21 mouse cellular contexts compared by ENCODE assay signal in the genomic region with DNA sequence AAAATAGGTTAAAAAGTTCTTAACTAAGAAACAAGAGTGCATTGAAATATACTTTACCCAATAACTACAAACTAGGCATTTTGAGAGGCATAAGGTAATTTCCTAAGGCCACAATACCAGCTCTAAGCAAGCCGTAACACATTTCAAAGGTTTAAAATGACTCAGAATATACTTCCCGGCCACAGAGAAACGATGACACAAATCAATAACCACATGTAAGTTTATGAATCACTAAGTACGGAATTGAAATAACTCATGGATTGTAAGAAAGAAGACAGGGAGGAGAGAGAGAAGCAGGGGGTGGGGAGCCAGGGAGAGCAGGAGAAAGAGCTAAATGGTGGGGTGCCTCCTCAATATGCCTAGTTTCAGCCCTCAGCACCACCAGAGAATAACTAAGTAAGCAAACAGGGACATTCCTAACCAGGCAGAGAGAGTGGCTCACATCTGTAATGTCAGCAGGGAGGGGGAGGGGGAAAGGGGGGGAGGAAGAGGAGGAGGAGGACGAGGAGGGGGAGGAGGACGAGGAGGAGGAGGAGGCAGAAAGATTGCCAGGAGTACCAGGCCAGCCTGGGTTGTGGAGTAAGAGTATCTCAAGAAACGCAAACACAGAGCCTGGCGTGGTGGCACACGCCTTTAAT.
"Had no signal": no experiment of that assay in that cellular context is flagged by ENCODE, and none has a peak within 500 bp of the region (broad histone marks: within the 10 kb centered on the region; RNA-seq: fewer than 3 reads in every experiment).

No protein-coding gene starts in this region.

- H3K9me3 ChIP-seq: limb, embryonic 10.5 days; limb, embryonic 13.5 days; liver, embryonic 12.5 days; liver, embryonic 15.5 days; midbrain, embryonic 13.5 days had no signal

- H3K36me3 ChIP-seq: limb, embryonic 10.5 days; limb, embryonic 13.5 days; liver, embryonic 12.5 days; liver, embryonic 15.5 days; midbrain, embryonic 10.5 days; midbrain, embryonic 13.5 days; neural tube, embryonic 13.5 days had no signal

- H3K27ac ChIP-seq: kidney, postnatal 0 days; layer of hippocampus, adult 2 months; limb, embryonic 10.5 days; limb, embryonic 13.5 days; liver, embryonic 12.5 days; liver, embryonic 15.5 days; macrophage; midbrain, embryonic 10.5 days; midbrain, embryonic 13.5 days; neural tube, embryonic 13.5 days; stomach, postnatal 0 days had no signal

- H3K27me3 ChIP-seq: limb, embryonic 13.5 days; liver, embryonic 15.5 days; midbrain, embryonic 13.5 days; neural tube, embryonic 13.5 days had no signal

- H3K4me3 ChIP-seq: layer of hippocampus, adult 2 months; limb, embryonic 10.5 days; limb, embryonic 13.5 days; liver, embryonic 12.5 days; liver, embryonic 15.5 days; midbrain, embryonic 10.5 days; midbrain, embryonic 13.5 days; myocyte; neural tube, embryonic 13.5 days had no signal

- DNase-seq: kidney, postnatal 25 days; layer of hippocampus, adult 9-11 months; liver; lung, adult 18-20 months; lung, postnatal 14 days; retina, postnatal 1 day; thymus, adult 2 months; thymus, postnatal 14 days; thymus, postnatal 4 days had no signal

- H3K4me1 ChIP-seq: limb, embryonic 13.5 days; liver, embryonic 12.5 days; liver, embryonic 15.5 days; midbrain, embryonic 13.5 days; neural tube, embryonic 13.5 days had no signal
